Comparison of ENCODE assay signal across 8 mouse cellular contexts in genomic region chr1:23762136-23762687, GRCm38 (mm10). TPM values are rescaled to one million over a fixed set of nuclear protein-coding genes. Genes with fewer than 3 reads are reported as not detected.
DNase-seq lines count a peak whose midpoint lies in the region; ATAC-seq and TF ChIP-seq lines count a peak whose summit lies in the region.

No protein-coding gene starts in this region.

- no peak for TF ChIP-seq POLR2A in spleen, adult 2 months (IDR thresholded peaks at IDR 0.05; ENCODE audit: low read depth, low read length)

- ATAC-seq in limb, embryonic 15.5 days (ENCODE audit: insufficient number of reproducible peaks, low FRiP score, low TSS enrichment, low read depth): peak; percentile 12; the same call in 1 of the 2 replicates

- peak overlapping the region; percentile 98 for H3K4me2 ChIP-seq in limb, embryonic 15.5 days

- DNase-seq in spleen, adult 2 months (ENCODE audit: low read depth in 1 of 2, low spot score in 2 of 2): peak in 1 of 2 experiments; percentile 21
- no peak for DNase-seq in spleen, adult 12 weeks (ENCODE audit: low spot score)
- peak; percentile 53 to 60 for DNase-seq in cerebellum, postnatal 36 days
- peak; percentile 6 for DNase-seq in gastrocnemius, postnatal 25 days
- peak; percentile 51 for DNase-seq in kidney, adult 11 months
- DNase-seq in neural tube, embryonic 10.5 days (ENCODE audit: extremely low spot score, low spot score): peak; percentile 74
- DNase-seq in urinary bladder, postnatal 25 days (ENCODE audit: low spot score): peak; percentile 6

- WGBS in spleen, adult 2 months: 1% methylated on average over 45 of the region's 45 CpGs
- WGBS in limb, embryonic 15.5 days: under 1% methylated on average over 43 of the region's 45 CpGs

- H3K9ac ChIP-seq in limb, embryonic 15.5 days: 0 out of 2 replicates have a peak overlapping the region, but pooled peaks have one; percentile 31

- H3K27me3 ChIP-seq in spleen, adult 2 months (ENCODE audit: control insufficient read depth, insufficient read depth, low read length): peaks cover 15% of the 10 kb centered on the region
- H3K27me3 ChIP-seq in limb, embryonic 15.5 days: peaks cover 48% of the 10 kb centered on the region

- H3K4me1 ChIP-seq in spleen, adult 2 months (ENCODE audit: control insufficient read depth, insufficient read depth, insufficient read length): peaks cover 8% of the 10 kb centered on the region; the same call in 1 of the 2 replicates
- peaks cover 25% of the 10 kb centered on the region for H3K4me1 ChIP-seq in limb, embryonic 15.5 days

- no peaks in the 10 kb centered on the region for H3K9me3 ChIP-seq in limb, embryonic 15.5 days

- H3K4me3 ChIP-seq in spleen, adult 2 months (ENCODE audit: extremely low read depth, insufficient read depth, insufficient read length): peak overlapping the region; percentile 42; the same call in 1 of the 2 replicates
- H3K4me3 ChIP-seq in limb, embryonic 15.5 days: peak overlapping the region; percentile 57

- no peak for TF ChIP-seq CTCF in spleen, adult 2 months (IDR thresholded peaks at IDR 0.05; ENCODE audit: extremely low read depth, insufficient read depth, insufficient read length, insufficient replicate concordance)

- H3K36me3 ChIP-seq in spleen, adult 2 months (ENCODE audit: control insufficient read depth, insufficient read depth, low read length): no peaks in the 10 kb centered on the region
- H3K36me3 ChIP-seq in limb, embryonic 15.5 days: no peaks in the 10 kb centered on the region

- no peak overlapping the region for H3K27ac ChIP-seq in spleen, adult 2 months (ENCODE audit: insufficient read depth, low read length)
- H3K27ac ChIP-seq in limb, embryonic 15.5 days: no peak overlapping the region

RNA-seq across cellular contexts. Expression of gene B3gat2, which starts 0.7 kb away (rescaled TPM):
- not detected in 2 replicates for polyA plus RNA-seq in spleen, adult 2 months (2012; rRNA removed)
- not detected for total RNA-seq in gastrocnemius, postnatal 25 days (2021)
- polyA plus RNA-seq in limb, embryonic 15.5 days (2015; fragmentation: Nextera tagmentation; extraction: Ambion mirVana): 0.78 and 0.96 TPM in 2 replicates
